ENCODE assay signal across 8 mouse cellular contexts in genomic region chr3:51739049-51739834, GRCm38 (mm10).
DNase-seq lines count a peak whose midpoint lies in the region; ATAC-seq and TF ChIP-seq lines count a peak whose summit lies in the region.

No protein-coding gene starts in this region.

- peak overlapping the region; percentile 58 for H3K9ac ChIP-seq in heart, embryonic 16.5 days (ENCODE audit: low read length)
- H3K9ac ChIP-seq in midbrain, embryonic 14.5 days (replicated peaks; ENCODE audit: low read length) = peak overlapping the region; percentile 3; the same call in 1 of the 2 replicates

- TF ChIP-seq POLR2A in cerebellum, adult 2 months (IDR thresholded peaks at IDR 0.05; ENCODE audit: borderline replicate concordance, insufficient read depth, low read length) = no peak

- H3K4me1 ChIP-seq in cerebellum, adult 2 months (ENCODE audit: control insufficient read depth, insufficient read depth, low read length) = peaks cover 7% of the 10 kb centered on the region; the same call in 1 of the 2 replicates
- peaks cover 24% of the 10 kb centered on the region for H3K4me1 ChIP-seq in heart, embryonic 16.5 days (ENCODE audit: control insufficient read depth, insufficient read depth, low read length)
- H3K4me1 ChIP-seq in midbrain, embryonic 14.5 days (ENCODE audit: control insufficient read depth, insufficient read depth, low read length) = peaks cover 16% of the 10 kb centered on the region

- ATAC-seq in heart, embryonic 16.5 days (replicated peaks; ENCODE audit: extremely low read depth, insufficient read depth, low FRiP score) = peak; percentile 78
- ATAC-seq in midbrain, embryonic 14.5 days (ENCODE audit: low FRiP score, low TSS enrichment) = peak; percentile 80

- 38% methylated on average over 12 of the region's 12 CpGs for WGBS in cerebellum, adult 2 months
- 16% methylated on average over 12 of the region's 12 CpGs for WGBS in heart, embryonic 16.5 days
- 2% methylated on average over 12 of the region's 12 CpGs for WGBS in midbrain, embryonic 14.5 days

- 0 out of 2 replicates have a peak overlapping the region, but pooled peaks have one; percentile 24 for H3K27ac ChIP-seq in cerebellum, adult 2 months (ENCODE audit: insufficient read depth, low read length)
- peak overlapping the region; percentile 78 for H3K27ac ChIP-seq in heart, embryonic 16.5 days (ENCODE audit: low read length)
- H3K27ac ChIP-seq in midbrain, embryonic 14.5 days (replicated peaks; ENCODE audit: low read depth, low read length) = peak overlapping the region; percentile 77

- H3K36me3 ChIP-seq in heart, embryonic 16.5 days (ENCODE audit: control insufficient read depth, insufficient read depth) = no peaks in the 10 kb centered on the region
- no peaks in the 10 kb centered on the region for H3K36me3 ChIP-seq in midbrain, embryonic 14.5 days (ENCODE audit: control insufficient read depth, insufficient read depth, low read length)

- H3K27me3 ChIP-seq in cerebellum, adult 2 months (ENCODE audit: control insufficient read depth, insufficient read depth, low read length) = no peaks in the 10 kb centered on the region
- H3K27me3 ChIP-seq in heart, embryonic 16.5 days (ENCODE audit: control insufficient read depth, insufficient read depth, low read length) = no peaks in the 10 kb centered on the region
- no peaks in the 10 kb centered on the region for H3K27me3 ChIP-seq in midbrain, embryonic 14.5 days (ENCODE audit: control insufficient read depth, insufficient read depth, low read length)

- no peak for TF ChIP-seq CTCF in cerebellum, adult 2 months (IDR thresholded peaks at IDR 0.05; ENCODE audit: borderline replicate concordance, insufficient read depth, low read depth, low read length)

- no peaks in the 10 kb centered on the region for H3K9me3 ChIP-seq in heart, embryonic 16.5 days (replicated peaks; ENCODE audit: control insufficient read depth, low read length)
- H3K9me3 ChIP-seq in midbrain, embryonic 14.5 days (ENCODE audit: control insufficient read depth, low read length) = no peaks in the 10 kb centered on the region

- H3K4me3 ChIP-seq in cerebellum, adult 2 months (replicated peaks; ENCODE audit: insufficient read depth, low read depth, low read length) = no peak overlapping the region
- H3K4me3 ChIP-seq in heart, embryonic 16.5 days (ENCODE audit: low read length) = no peak overlapping the region
- no peak overlapping the region for H3K4me3 ChIP-seq in midbrain, embryonic 14.5 days (replicated peaks; ENCODE audit: low read depth, low read length)

- peak in 1 of 2 experiments; percentile 26 for DNase-seq in cerebellum, adult 2 months
- no peak for DNase-seq in cerebellum, adult 8-10 months
- peak; percentile 24 for DNase-seq in R1 (ENCODE audit: low read depth, low spot score)
- DNase-seq in kidney, postnatal 25 days = peak; percentile 38 to 74
- DNase-seq in midbrain, embryonic 14.5 days = peak; percentile 79
- DNase-seq in right cerebral cortex, postnatal 4 days = no peak
- DNase-seq in cerebellum, adult 11 months = no peak

- peak overlapping the region; percentile 21; the same call in 1 of the 2 replicates for H3K4me2 ChIP-seq in heart, embryonic 16.5 days (ENCODE audit: low read depth, low read length)
- H3K4me2 ChIP-seq in midbrain, embryonic 14.5 days (ENCODE audit: low read length) = peak overlapping the region; percentile 0; the same call in 1 of the 2 replicates

Comparison
In these comparisons a context has a peak if more than half of its experiments do, and no peak if none do; other contexts are left out.
1. DNase-seq: peak in R1 (single experiment), kidney, postnatal 25 days (2 of 2) and midbrain, embryonic 14.5 days (single experiment); none in cerebellum, adult 8-10 months (single experiment), right cerebral cortex, postnatal 4 days (single experiment) and cerebellum, adult 11 months (single experiment).
2. H3K27ac ChIP-seq: peak in every context shown above with its lines; median percentile 78 in heart, embryonic 16.5 days; 77 in midbrain, embryonic 14.5 days; 24 in cerebellum, adult 2 months.